Mouse (Mus musculus) stomach, postnatal 0 days (tissue): ENCODE data around the gene Hagh. TPM values are rescaled to one million over a fixed set of nuclear protein-coding genes. Genes with fewer than 3 reads are reported as not detected.

ENCODE experiments used
- ATAC-seq: fragments of 200-750 bp; cut with Nextera tagmentation; 2 replicates; pipeline ENCODE4 v1.8.0; 2017; ENCODE audit not compliant: low FRiP score, low TSS enrichment
- DNase-seq: peaks from one replicate; pipeline ENCODE4 v3.0.0-alpha.2; 2016; ENCODE audit warnings: low spot score
- H3K27ac ChIP-seq: fragments of 300-500 bp; sonication (generic); replicated peaks from 2 replicates; pipeline ENCODE4 v1.5.1; 2014; ENCODE audit warnings: mild to moderate bottlenecking, control low read depth
- H3K27me3 ChIP-seq: fragments of 300-500 bp; sonication (generic); 2 replicates; pipeline ENCODE4 v1.6.1; 2014; ENCODE audit warnings: low read length; ENCODE audit not compliant: control insufficient read depth, insufficient read depth
- H3K36me3 ChIP-seq: fragments of 300-500 bp; sonication (generic); 2 replicates; pipeline ENCODE4 v1.6.1; 2014; ENCODE audit warnings: low read length, mixed read lengths; ENCODE audit not compliant: control insufficient read depth, insufficient read depth
- H3K4me1 ChIP-seq: fragments of 300-500 bp; sonication (generic); replicated peaks from 2 replicates; pipeline ENCODE4 v1.6.1; 2014; ENCODE audit warnings: antibody characterized with exemption; ENCODE audit not compliant: control insufficient read depth, insufficient read depth
- H3K4me2 ChIP-seq: fragments of 300-500 bp; sonication (generic); replicated peaks from 2 replicates; pipeline ENCODE4 v1.6.1; 2014; ENCODE audit warnings: low read depth, mild to moderate bottlenecking, control low read depth, moderate library complexity
- H3K4me3 ChIP-seq: fragments of 300-500 bp; sonication (generic); 2 replicates; pipeline ENCODE4 v1.5.1; 2014; ENCODE audit warnings: low read depth, low read length, control low read depth
- H3K9ac ChIP-seq: fragments of 300-500 bp; sonication (generic); 2 replicates; pipeline ENCODE4 v1.6.1; 2014; ENCODE audit warnings: mild to moderate bottlenecking, low read length, control low read depth, mixed read lengths
- H3K9me3 ChIP-seq: fragments of 300-500 bp; sonication (generic); 2 replicates; pipeline ENCODE4 v1.6.1; 2016; ENCODE audit warnings: low read length; ENCODE audit not compliant: control insufficient read depth
- CTCF ChIP-seq: IDR thresholded peaks from 2 replicates; pipeline ENCODE4 v1.5.1; 2016; ENCODE audit warnings: antibody characterized with exemption, low read depth, mild to moderate bottlenecking, moderate library complexity
- EP300 ChIP-seq: optimal IDR thresholded peaks from 2 replicates; pipeline ENCODE3; 2016; ENCODE audit warnings: antibody characterized with exemption
- WGBS: fragments of 180-500 bp; shearing (Covaris S2); extraction: QIAGEN DNeasy Blood & Tissue Kit; methylation state at CpG from one replicate; pipeline ENCODE4 v1.1.7; 2014; 5-methylcytosine and 5-hydroxymethylcytosine counted together
- polyA plus RNA-seq: library from polyadenylated mRNA; unstranded; fragments of >200 nt; fragmentation: Nextera tagmentation; extraction: Ambion mirVana; gene quantifications from 2 replicates; pipeline ENCODE4 v1.2.1, GENCODE M21; 2015

Gene Hagh
- polyA plus RNA-seq, 1 experiment from 2014 or later: 51.3 TPM

DNA sequence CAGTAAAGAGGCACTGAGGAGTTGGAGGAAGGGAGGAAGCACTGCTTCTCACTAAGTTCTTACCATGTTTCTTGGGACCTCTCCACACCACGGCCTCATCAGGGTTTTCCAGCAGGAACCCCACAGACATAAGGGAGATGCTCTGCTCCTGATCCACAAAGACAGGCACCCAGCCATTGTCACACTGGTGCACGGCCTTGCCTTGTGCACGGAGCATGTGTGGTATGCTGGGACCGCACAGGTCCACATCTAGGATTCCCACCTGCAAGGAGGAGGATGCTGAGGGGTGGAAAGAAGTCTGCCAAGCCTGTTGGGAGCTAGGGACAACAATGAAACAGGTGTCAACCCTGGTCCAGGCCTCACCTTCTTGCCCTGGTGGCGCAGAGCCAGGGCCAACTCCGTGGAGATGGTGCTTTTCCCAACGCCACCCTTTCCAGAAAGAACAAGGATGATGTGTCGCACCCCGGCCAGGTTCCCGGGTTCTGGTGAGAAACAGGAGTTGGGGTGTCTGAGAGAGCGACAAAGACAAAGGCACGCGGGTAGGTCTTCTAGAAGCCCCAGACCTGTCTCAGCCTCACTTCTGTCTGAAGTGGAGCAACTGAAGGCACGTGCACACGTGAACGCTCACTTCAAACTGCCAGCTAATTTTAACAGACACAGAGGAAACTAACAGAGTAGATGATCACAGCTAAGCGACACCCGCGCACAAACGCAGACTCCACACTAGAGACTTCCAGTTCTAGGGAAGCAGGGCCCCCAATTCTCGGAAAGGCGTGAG lies 45.6 kb downstream of the Hagh start:
- peak overlapping the region; percentile 83 for H3K9ac ChIP-seq
- 23% methylated on average over 22 of the region's 22 CpGs for WGBS
- H3K4me3 ChIP-seq: peak overlapping the region; percentile 83
- H3K27me3 ChIP-seq: no peaks in the 10 kb centered on the region
- no peak for ATAC-seq
- H3K4me2 ChIP-seq: peak overlapping the region; percentile 88
- DNase-seq: no peak
- H3K9me3 ChIP-seq: no peaks in the 10 kb centered on the region
- peaks cover 3% of the 10 kb centered on the region for H3K4me1 ChIP-seq
- H3K36me3 ChIP-seq: peaks cover 10% of the 10 kb centered on the region
- no peak for TF ChIP-seq CTCF
- TF ChIP-seq EP300: no peak
- H3K27ac ChIP-seq: no peak overlapping the region

DNA sequence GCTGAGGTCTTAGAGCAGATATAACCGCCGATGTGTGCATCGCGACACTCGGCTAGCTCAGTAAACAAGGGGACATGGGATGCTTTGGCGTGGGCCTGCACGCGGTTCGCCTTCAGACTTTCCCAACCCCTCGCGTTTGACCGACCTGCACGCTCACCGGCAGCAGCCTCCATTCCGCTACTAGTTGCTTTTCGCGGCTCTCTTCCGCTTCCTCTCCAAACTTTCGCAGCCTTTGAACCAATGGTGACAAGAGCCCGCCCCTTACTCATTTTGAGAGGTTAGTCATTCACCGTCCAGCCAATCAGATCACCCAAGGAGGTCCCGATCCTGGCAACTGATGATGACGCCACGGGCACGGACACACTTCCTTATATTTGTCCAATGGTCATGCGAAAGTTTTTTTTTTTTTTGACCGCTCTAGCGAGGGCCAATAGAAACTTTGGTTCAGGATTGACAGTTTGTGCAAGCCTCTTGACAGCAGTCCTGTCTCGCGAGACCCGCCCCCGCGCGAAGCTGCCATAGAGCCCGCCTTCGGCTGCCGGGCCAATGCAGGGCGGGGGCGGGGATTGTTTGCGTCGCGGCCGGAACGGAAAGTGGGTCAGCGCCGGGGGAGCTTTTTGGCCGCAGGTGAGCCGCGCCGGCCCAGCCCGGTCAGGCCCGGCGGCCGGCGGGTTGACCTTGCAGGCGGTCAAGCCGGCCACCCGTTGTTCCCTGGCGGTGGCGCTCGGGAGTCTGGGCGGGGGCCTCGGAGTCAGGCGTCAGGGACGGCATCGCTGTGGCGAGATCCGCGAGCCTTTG lies 46.4 kb downstream of the Hagh start, which contains the start of the genes Nubp2 and Spsb3:
Gene Nubp2, minus strand, starts transcription at position 216 of the 798 bp plus-strand sequence.
Gene Spsb3, plus strand, starts transcription at position 510 of the 798 bp plus-strand sequence.
- peak within 1 kb of the TSS; percentile 85 for H3K4me3 ChIP-seq
- TF ChIP-seq CTCF (peak; percentile 33), EP300 (peak; percentile 96)
- H3K27ac ChIP-seq: peak within 1 kb of the TSS; percentile 86
- peak within 1 kb of the TSS; percentile 83 for H3K9ac ChIP-seq
- H3K9me3 ChIP-seq: no peaks in the 10 kb centered on the region
- under 1% methylated on average over 69 of the region's 69 CpGs for WGBS
- peaks cover 3% of the 10 kb centered on the region for H3K4me1 ChIP-seq
- H3K4me2 ChIP-seq: peak within 1 kb of the TSS; percentile 90
- ATAC-seq (peak; percentile 96), DNase-seq (peak; percentile 99)
- H3K36me3 ChIP-seq: peaks cover 10% of the 10 kb centered on the region
- H3K27me3 ChIP-seq: no peaks in the 10 kb centered on the region

DNA sequence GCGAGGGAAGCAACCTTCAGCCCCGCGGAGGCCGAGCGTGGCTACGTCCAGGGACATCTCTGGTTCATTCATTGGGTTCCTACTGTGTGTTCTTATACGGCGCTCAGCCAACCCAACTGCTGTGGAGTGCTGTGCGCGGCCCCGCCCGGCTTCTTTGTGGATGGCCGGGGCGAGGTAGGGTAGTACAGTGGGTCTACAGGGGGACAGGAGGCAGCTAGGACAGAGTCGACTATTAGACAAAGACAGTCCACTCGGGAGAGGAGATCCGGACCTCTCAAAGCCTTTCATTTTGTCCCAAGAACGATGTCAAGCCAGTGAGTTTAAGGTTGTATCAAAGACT lies 47.0 kb downstream of the Hagh start:
- Histone ChIP-seq H3K27ac (peak overlapping the region; percentile 86), H3K4me2 (peak overlapping the region; percentile 90), H3K4me1 (peaks cover 3% of the 10 kb centered on the region), H3K9ac (peak overlapping the region; percentile 82), H3K9me3 (no peaks in the 10 kb centered on the region), H3K27me3 (no peaks in the 10 kb centered on the region), H3K36me3 (peaks cover 10% of the 10 kb centered on the region), H3K4me3 (peak overlapping the region; percentile 85)
- no peak for TF ChIP-seq CTCF
- ATAC-seq (peak; percentile 24), DNase-seq (no peak)
- under 1% methylated on average over 18 of the region's 18 CpGs for WGBS

DNA sequence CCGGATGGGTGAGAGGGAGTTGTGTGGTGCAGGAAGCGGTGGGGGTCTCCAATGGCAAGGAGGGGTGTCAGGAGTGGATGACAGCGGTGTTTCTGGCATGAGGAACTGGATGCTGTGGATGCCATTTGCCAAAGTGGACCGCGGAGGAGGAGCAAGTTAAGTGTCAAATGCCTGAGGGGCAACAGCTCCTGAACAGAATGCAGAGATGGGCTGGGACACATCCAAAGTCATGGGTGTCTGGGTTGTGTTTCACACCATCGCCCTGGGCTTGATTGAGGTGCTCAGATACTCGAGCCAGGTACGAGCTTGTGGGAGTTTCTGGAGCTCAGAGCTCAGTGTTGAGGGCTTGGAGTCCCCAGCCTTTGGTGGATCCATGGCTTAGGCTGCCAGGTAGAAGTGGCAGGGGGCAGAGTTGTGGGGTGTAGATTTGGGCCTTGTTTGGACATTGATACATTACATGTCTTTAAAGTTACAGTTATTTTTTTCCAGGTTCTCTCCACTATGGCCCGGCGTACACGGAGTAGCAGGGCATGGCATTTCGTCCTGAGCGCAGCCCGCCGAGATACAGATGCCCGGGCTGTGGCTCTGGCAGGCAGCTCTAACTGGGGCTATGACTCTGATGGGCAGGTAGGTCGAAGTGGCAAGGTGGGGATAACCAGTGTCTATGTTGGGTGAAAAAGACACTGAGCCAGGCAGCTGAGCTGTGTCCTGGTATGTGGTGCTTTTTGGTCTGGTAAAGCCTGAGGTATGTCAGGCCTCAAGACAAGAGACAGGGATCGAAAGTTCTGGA lies 47.5 kb downstream of the Hagh start:
- no peaks in the 10 kb centered on the region for H3K9me3 ChIP-seq
- DNase-seq: no peak
- peaks cover 11% of the 10 kb centered on the region for H3K36me3 ChIP-seq
- H3K4me2 ChIP-seq: peak overlapping the region; percentile 90
- H3K4me1 ChIP-seq: peaks cover 3% of the 10 kb centered on the region
- 60% methylated on average over 18 of the region's 18 CpGs for WGBS
- peak overlapping the region; percentile 82 for H3K9ac ChIP-seq
- H3K4me3 ChIP-seq: peak overlapping the region; percentile 85
- no peak for TF ChIP-seq CTCF
- no peak for TF ChIP-seq EP300
- H3K27me3 ChIP-seq: no peaks in the 10 kb centered on the region
- ATAC-seq: no peak
- peak overlapping the region; percentile 86 for H3K27ac ChIP-seq

DNA sequence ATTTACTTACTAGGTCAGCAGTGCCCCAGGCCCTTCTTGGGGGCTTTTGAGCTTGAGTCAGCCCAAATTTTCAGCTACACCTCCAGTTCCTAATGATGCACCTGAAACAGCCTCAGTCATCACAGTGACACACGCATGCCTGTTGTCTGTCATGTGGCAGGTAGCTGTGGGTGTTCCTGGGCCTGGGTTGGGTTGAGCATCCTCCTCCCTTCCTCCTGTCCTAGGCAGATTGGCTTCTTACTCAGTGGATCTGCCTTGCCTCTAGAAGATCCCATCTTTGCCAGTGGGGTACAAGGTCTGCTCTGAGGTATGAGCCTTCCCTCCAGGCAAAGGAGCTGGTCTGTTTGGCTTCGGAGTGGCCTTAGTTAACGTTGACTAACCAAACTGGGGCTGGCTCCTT lies 48.9 kb downstream of the Hagh start:
- Histone ChIP-seq H3K9ac (no peak overlapping the region), H3K4me2 (no peak overlapping the region), H3K4me3 (no peak overlapping the region), H3K9me3 (no peaks in the 10 kb centered on the region), H3K36me3 (peaks cover 10% of the 10 kb centered on the region), H3K27ac (no peak overlapping the region), H3K4me1 (peaks cover 3% of the 10 kb centered on the region), H3K27me3 (no peaks in the 10 kb centered on the region)
- ATAC-seq: no peak
- TF ChIP-seq CTCF (no peak), EP300 (no peak)
- 82% methylated on average over 3 of the region's 3 CpGs for WGBS
- no peak for DNase-seq
